ENCODE assay signal across 9 mouse cellular contexts in genomic region chr10:62275235-62275634, GRCm38 (mm10).
DNase-seq lines count a peak whose midpoint lies in the region; ATAC-seq and TF ChIP-seq lines count a peak whose summit lies in the region.
"Had no signal": no experiment of that assay in that cellular context is flagged by ENCODE, and none has a peak within 500 bp of the region (broad histone marks: within the 10 kb centered on the region; RNA-seq: fewer than 3 reads in every experiment).

No protein-coding gene starts in this region.

- peak; percentile 27 for DNase-seq in 3134 (ENCODE audit: extremely low read depth, insufficient read length, low spot score)
- DNase-seq in frontal cortex, postnatal 14 days (ENCODE audit: low spot score in 2 of 2) = peak; percentile 60 to 82
- DNase-seq in kidney, postnatal 36 days = peak; percentile 81 to 96
- peak; percentile 80 to 86 for DNase-seq in lung, adult 18-20 months
- DNase-seq in right cerebral cortex, postnatal 14 days = peak; percentile 88
- peak; percentile 93 for DNase-seq in urinary bladder, postnatal 25 days (ENCODE audit: low spot score)

- ATAC-seq in cerebellum, adult (ENCODE audit: insufficient number of reproducible peaks, low FRiP score, low TSS enrichment) = peak; percentile 59; the same call in 1 of the 2 replicates

- H3K4me3 ChIP-seq in E14TG2a.4 (replicated peaks; ENCODE audit: low read length) = no peak overlapping the region
- H3K4me3 ChIP-seq: hindbrain, embryonic 15.5 days had no signal

- H3K36me3 ChIP-seq in E14TG2a.4 (ENCODE audit: insufficient read depth, low read length) = peaks cover 39% of the 10 kb centered on the region

- H3K4me1 ChIP-seq in E14TG2a.4 (replicated peaks; ENCODE audit: low read depth, low read length) = peaks cover 23% of the 10 kb centered on the region
- H3K4me1 ChIP-seq: hindbrain, embryonic 15.5 days had no signal

- H3K27me3 ChIP-seq in E14TG2a.4 (ENCODE audit: insufficient read depth, low read length) = peaks cover 9% of the 10 kb centered on the region; the same call in 1 of the 2 replicates
- H3K27me3 ChIP-seq: hindbrain, embryonic 15.5 days had no signal

- peak; percentile 77 for TF ChIP-seq CTCF in E14TG2a.4 (conservative IDR thresholded peaks at IDR 0.05; ENCODE audit: low read length)

- H3K9me3 ChIP-seq in E14TG2a.4 (ENCODE audit: low read length) = no peaks in the 10 kb centered on the region
- H3K9me3 ChIP-seq: hindbrain, embryonic 15.5 days had no signal

Comparison
In these comparisons a context has a peak if more than half of its experiments do, and no peak if none do; other contexts are left out.
1. DNase-seq: peak in every context shown above with its lines; median percentile 93 in urinary bladder, postnatal 25 days; 88 in kidney, postnatal 36 days; 88 in right cerebral cortex, postnatal 14 days; 83 in lung, adult 18-20 months; 71 in frontal cortex, postnatal 14 days; 27 in 3134.